Mouse (Mus musculus) neural tube, embryonic 11.5 days (tissue): ENCODE measurements at regions not wholly inside any gene's neighbourhood (a gene's known extent, or its start where the extent isn't known, plus 50 kb on each side); places are given as distances from the start of the nearest gene placed in this dataset.

ENCODE experiments used
- ATAC-seq: fragments of 200-750 bp; cut with Nextera tagmentation; 2 replicates; pipeline ENCODE4 v1.8.0; 2017; ENCODE audit warnings: moderate number of reproducible peaks, mild to moderate bottlenecking, moderate TSS enrichment, moderate library complexity; ENCODE audit not compliant: insufficient read depth, low FRiP score, low TSS enrichment
- DNase-seq: peaks from one replicate; pipeline ENCODE4 v3.0.0-alpha.2; 2015; ENCODE audit warnings: low spot score
- H3K27ac ChIP-seq: fragments of 300-500 bp; sonication (generic); 2 replicates; pipeline ENCODE4 v1.5.1; 2014; ENCODE audit warnings: low read depth, mild to moderate bottlenecking, low read length
- H3K27me3 ChIP-seq: fragments of 300-500 bp; sonication (generic); 2 replicates; pipeline ENCODE4 v1.6.1; 2014; ENCODE audit warnings: mild to moderate bottlenecking, low read length, mixed read lengths; ENCODE audit not compliant: control insufficient read depth, insufficient read depth
- H3K36me3 ChIP-seq: fragments of 300-500 bp; sonication (generic); 2 replicates; pipeline ENCODE4 v1.6.1; 2014; ENCODE audit warnings: mild to moderate bottlenecking, low read length, moderate library complexity, mixed read lengths; ENCODE audit not compliant: control insufficient read depth, insufficient read depth
- H3K4me1 ChIP-seq: fragments of 300-500 bp; sonication (generic); 2 replicates; pipeline ENCODE4 v1.6.1; 2014; ENCODE audit warnings: low read length, mixed read lengths; ENCODE audit not compliant: control insufficient read depth, insufficient read depth
- H3K4me2 ChIP-seq: fragments of 300-500 bp; sonication (generic); 2 replicates; pipeline ENCODE4 v1.6.1; 2014; ENCODE audit warnings: low read depth, mild to moderate bottlenecking, moderate library complexity
- H3K4me3 ChIP-seq: fragments of 300-500 bp; sonication (generic); 2 replicates; pipeline ENCODE4 v1.5.1; 2014; ENCODE audit warnings: low read depth, low read length
- H3K9ac ChIP-seq: fragments of 300-500 bp; sonication (generic); 2 replicates; pipeline ENCODE4 v1.6.1; 2014; ENCODE audit warnings: mild to moderate bottlenecking, low read length
- H3K9me3 ChIP-seq: fragments of 300-500 bp; sonication (generic); 2 replicates; pipeline ENCODE4 v1.6.1; 2016; ENCODE audit warnings: low read length; ENCODE audit not compliant: control insufficient read depth
- WGBS: fragments of 180-500 bp; shearing (Covaris S2); extraction: QIAGEN DNeasy Blood & Tissue Kit; methylation state at CpG from one replicate; pipeline ENCODE4 v1.1.7; 2014; 5-methylcytosine and 5-hydroxymethylcytosine counted together

DNA sequence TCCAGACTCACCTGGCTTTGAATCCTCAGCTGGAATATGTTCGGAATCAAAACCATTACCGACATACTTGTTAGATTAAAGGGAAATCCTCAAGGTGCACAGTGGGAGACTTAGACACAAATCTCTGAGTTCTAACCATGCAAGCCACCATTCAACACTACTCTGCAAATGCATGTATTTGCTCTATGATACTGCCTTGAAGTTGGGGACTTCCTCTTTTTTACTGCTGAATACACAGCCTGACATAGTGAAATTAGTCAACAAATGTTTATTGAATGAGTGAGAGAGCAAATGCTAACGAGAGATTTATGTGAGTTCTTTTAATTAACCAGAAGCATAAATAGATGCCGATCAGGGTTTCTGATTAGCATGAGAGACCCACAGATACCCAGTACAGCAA is 79.4 kb upstream of the Adra1b start:
- no peaks in the 10 kb centered on the region for H3K36me3 ChIP-seq
- WGBS: 84% methylated on average over 4 of the region's 4 CpGs

DNA sequence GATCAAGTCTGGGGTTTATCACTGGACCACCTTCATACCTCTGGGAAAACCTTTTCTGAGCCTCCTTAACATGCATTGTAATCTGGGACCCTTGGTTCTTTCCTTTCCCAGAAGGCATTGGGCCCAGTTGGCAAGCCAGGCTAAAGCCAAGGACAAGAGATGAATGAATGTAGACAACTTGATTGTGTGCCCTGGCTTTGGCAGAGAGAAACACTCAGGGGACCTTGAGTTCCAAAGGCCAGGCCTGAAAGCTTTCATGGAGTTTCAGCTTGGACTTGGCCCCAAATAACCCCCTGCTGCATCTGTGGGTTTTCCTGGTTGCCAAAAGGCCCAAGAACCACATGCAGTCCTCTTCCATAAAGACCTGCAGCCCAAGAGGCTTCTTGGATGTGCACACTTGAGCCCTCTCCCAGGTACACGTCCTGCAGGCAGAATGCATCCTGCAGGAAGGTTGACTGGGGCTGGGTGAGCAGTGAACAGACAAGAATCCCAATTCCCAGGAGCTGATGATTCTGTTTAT is 89.0 kb upstream of the Adra1b start:
- Histone ChIP-seq H3K27ac (no peak overlapping the region), H3K4me1 (no peaks in the 10 kb centered on the region), H3K36me3 (no peaks in the 10 kb centered on the region), H3K27me3 (no peaks in the 10 kb centered on the region), H3K4me2 (no peak overlapping the region), H3K9me3 (no peaks in the 10 kb centered on the region), H3K4me3 (no peak overlapping the region), H3K9ac (no peak overlapping the region)
- 84% methylated on average over 1 of the region's 1 CpGs for WGBS
- no peak for ATAC-seq
- DNase-seq: no peak

More for the DNA sequence above, 79.4 kb upstream of the Adra1b start:
- Histone ChIP-seq H3K9ac (no peak overlapping the region), H3K27me3 (no peaks in the 10 kb centered on the region), H3K4me2 (no peak overlapping the region), H3K4me1 (no peaks in the 10 kb centered on the region), H3K4me3 (no peak overlapping the region), H3K27ac (no peak overlapping the region), H3K9me3 (no peaks in the 10 kb centered on the region)
- DNase-seq (no peak), ATAC-seq (no peak)

- WGBS: 68% methylated on average over 6 of the region's 6 CpGs
- DNase-seq: no peak
- no peaks in the 10 kb centered on the region for H3K27me3 ChIP-seq
Measured at GRCm38 (mm10) chr11:43992011-43992471, 91.0 kb upstream of the Adra1b start.

GRCm38 (mm10) chr11:43998046-43998725 is 97.2 kb upstream of the Adra1b start:
- 77% methylated on average over 12 of the region's 12 CpGs for WGBS
- no peak for ATAC-seq

More at GRCm38 (mm10) chr11:43992011-43992471, 91.0 kb upstream of the Adra1b start:
- H3K4me2 ChIP-seq: no peak overlapping the region
- no peak overlapping the region for H3K9ac ChIP-seq
- no peak overlapping the region for H3K4me3 ChIP-seq
- H3K4me1 ChIP-seq: no peaks in the 10 kb centered on the region
- no peak for ATAC-seq
- no peaks in the 10 kb centered on the region for H3K36me3 ChIP-seq
- H3K9me3 ChIP-seq: no peaks in the 10 kb centered on the region
- no peak overlapping the region for H3K27ac ChIP-seq

DNA sequence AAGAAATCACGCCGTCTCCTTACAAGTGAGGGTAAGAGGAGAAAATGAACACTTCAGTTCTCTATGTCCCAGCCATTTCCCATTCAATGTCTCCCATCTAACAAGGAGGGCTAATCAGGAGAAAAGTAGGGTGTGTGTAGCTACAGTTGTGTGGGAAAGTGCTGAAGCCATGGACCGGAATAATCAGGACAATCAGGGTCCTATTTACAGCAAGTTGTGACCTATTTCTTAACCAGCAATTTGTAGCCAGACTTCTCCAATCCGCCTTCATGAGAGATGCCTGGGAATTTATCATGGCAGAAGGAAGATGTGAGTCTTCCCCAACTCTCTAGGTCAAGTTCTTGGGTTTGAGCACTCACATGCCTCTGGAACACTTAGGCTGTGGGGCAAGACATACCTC is 99.0 kb upstream of the Adra1b start:
- H3K9ac ChIP-seq: no peak overlapping the region
- ATAC-seq (no peak), DNase-seq (no peak)
- H3K27ac ChIP-seq: no peak overlapping the region
- no peak overlapping the region for H3K4me3 ChIP-seq
- 93% methylated on average over 4 of the region's 4 CpGs for WGBS
- no peak overlapping the region for H3K4me2 ChIP-seq
- no peaks in the 10 kb centered on the region for H3K4me1 ChIP-seq
- no peaks in the 10 kb centered on the region for H3K27me3 ChIP-seq
- no peaks in the 10 kb centered on the region for H3K9me3 ChIP-seq
- no peaks in the 10 kb centered on the region for H3K36me3 ChIP-seq

More at GRCm38 (mm10) chr11:43998046-43998725, 97.2 kb upstream of the Adra1b start:
- H3K4me2 ChIP-seq: no peak overlapping the region
- H3K4me3 ChIP-seq: no peak overlapping the region
- no peaks in the 10 kb centered on the region for H3K4me1 ChIP-seq
- H3K27ac ChIP-seq: no peak overlapping the region
- DNase-seq: no peak
- no peaks in the 10 kb centered on the region for H3K36me3 ChIP-seq
- no peak overlapping the region for H3K9ac ChIP-seq
- no peaks in the 10 kb centered on the region for H3K9me3 ChIP-seq
- H3K27me3 ChIP-seq: no peaks in the 10 kb centered on the region

DNA sequence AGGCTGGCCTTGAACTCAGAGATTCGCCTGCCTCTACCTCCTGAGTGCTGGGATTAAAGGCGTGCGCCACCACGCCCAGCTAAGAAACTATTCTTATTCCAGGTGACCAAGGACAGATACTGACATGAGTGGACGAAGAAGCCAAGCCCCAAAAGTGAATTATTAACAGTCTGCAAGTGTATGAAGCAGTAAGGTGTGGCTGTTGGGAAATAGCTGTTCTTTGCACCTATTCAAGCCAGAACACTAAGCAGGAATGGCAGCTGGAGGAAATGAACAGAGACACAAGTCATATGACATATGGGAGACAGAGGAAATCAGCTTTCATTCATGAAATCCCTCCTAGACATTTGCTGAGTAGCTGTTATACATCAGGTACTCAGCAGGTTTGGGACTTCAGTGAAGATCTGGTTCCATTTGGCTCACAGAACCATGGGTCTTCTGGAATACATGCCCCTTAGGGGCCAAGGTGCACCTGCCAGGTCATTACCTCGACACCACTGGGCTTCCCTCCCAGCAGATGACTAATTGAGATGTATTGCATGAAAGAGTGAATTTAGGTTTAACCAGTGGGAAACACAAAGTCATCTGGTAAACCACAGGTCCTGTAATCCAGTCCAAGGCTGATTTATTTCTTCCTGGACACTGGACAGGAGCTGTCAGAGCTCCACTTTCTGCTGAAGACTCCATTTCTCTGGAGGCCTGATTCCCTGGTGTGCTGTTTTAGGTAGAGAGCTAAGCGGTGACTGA is 101.0 kb upstream of the Adra1b start:
- DNase-seq (no peak), ATAC-seq (no peak)
- Histone ChIP-seq H3K4me3 (no peak overlapping the region), H3K27me3 (no peaks in the 10 kb centered on the region), H3K4me2 (no peak overlapping the region), H3K4me1 (no peaks in the 10 kb centered on the region), H3K9ac (no peak overlapping the region), H3K36me3 (no peaks in the 10 kb centered on the region), H3K9me3 (no peaks in the 10 kb centered on the region), H3K27ac (no peak overlapping the region)
- WGBS: 91% methylated on average over 7 of the region's 7 CpGs

DNA sequence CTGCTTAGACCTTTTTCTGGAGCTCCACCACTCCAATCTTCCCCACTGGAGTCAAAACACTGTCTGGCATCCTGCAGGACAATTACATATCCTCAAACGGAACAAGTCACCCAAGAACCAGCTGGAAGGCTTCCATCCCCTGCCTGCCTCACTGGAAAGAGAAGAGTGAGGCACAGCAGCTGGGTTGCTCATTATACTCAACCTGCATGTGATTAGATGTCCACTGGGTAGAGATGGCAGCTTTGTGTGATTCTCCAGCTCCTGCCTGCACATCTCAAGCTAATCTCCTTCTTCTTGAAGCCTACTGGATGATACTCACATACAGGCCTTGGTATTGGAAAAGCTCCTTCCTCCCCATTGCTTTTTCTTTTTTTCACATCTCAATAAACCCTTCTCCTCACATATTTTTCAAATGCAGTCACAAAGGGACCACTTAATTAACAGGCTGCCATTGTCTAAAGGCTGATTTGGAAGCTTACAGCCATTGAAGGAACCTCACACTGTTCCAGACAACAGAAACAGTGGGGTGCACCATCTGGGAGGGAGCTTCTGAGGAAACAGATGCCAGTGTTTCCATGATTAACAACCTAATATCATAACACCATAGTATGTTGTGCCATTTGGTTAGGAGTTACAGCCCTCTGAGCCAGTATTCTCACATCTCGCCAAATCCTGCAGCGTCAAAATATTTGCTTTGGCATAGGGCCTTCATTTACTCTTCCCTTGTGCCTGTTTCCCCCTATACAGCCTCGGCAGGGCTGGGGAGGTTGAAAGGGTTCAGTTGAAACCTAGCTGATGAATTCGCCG is 101.9 kb upstream of the Adra1b start:
- Histone ChIP-seq H3K9ac (no peak overlapping the region), H3K4me1 (no peaks in the 10 kb centered on the region), H3K9me3 (no peaks in the 10 kb centered on the region), H3K27ac (no peak overlapping the region), H3K4me2 (no peak overlapping the region), H3K27me3 (no peaks in the 10 kb centered on the region), H3K36me3 (no peaks in the 10 kb centered on the region), H3K4me3 (no peak overlapping the region)
- 49% methylated on average over 6 of the region's 6 CpGs for WGBS
- DNase-seq (no peak), ATAC-seq (no peak)

- Histone ChIP-seq H3K4me3 (no peak overlapping the region), H3K4me2 (no peak overlapping the region), H3K36me3 (no peaks in the 10 kb centered on the region), H3K27me3 (no peaks in the 10 kb centered on the region), H3K27ac (no peak overlapping the region), H3K9ac (no peak overlapping the region), H3K4me1 (no peaks in the 10 kb centered on the region), H3K9me3 (no peaks in the 10 kb centered on the region)
- 73% methylated on average over 5 of the region's 5 CpGs for WGBS
- DNase-seq: no peak
- ATAC-seq: no peak
Measured at GRCm38 (mm10) chr11:44007526-44008040, 106.6 kb upstream of the Adra1b start.
